Mouse (Mus musculus) neural tube, embryonic 14.5 days (tissue): ENCODE results near the gene Olfr690. TPM values are rescaled to one million over a fixed set of nuclear protein-coding genes. Genes with fewer than 3 reads are reported as not detected.
"Not testable (repeated sequence)": the region's sequence is repeated elsewhere in the genome, so short reads cannot be mapped to it uniquely, and the experiment has no call there.

Experiments
- ATAC-seq: fragments of 200-750 bp; cut with Nextera tagmentation; 2 replicates; pipeline ENCODE4 v1.8.0; 2017; ENCODE audit warnings: low read depth, mild to moderate bottlenecking, moderate TSS enrichment, moderate library complexity
- H3K27ac ChIP-seq: fragments of 300-500 bp; sonication (generic); 2 replicates; pipeline ENCODE4 v1.5.1; 2014; ENCODE audit warnings: low read depth, mild to moderate bottlenecking, control low read depth, low read length, moderate library complexity, mixed read lengths
- H3K27me3 ChIP-seq: fragments of 300-500 bp; sonication (generic); 2 replicates; pipeline ENCODE4 v1.6.1; 2014; ENCODE audit warnings: low read length; ENCODE audit not compliant: control insufficient read depth, insufficient read depth
- H3K36me3 ChIP-seq: fragments of 300-500 bp; sonication (generic); 2 replicates; pipeline ENCODE4 v1.6.1; 2014; ENCODE audit warnings: low read length, mixed read lengths; ENCODE audit not compliant: control insufficient read depth, insufficient read depth
- H3K4me1 ChIP-seq: fragments of 300-500 bp; sonication (generic); 2 replicates; pipeline ENCODE4 v1.6.1; 2014; ENCODE audit warnings: low read length; ENCODE audit not compliant: control insufficient read depth, insufficient read depth
- H3K4me2 ChIP-seq: fragments of 300-500 bp; sonication (generic); 2 replicates; pipeline ENCODE4 v1.6.1; 2014; ENCODE audit warnings: mild to moderate bottlenecking, low read depth, low read length, control low read depth
- H3K4me3 ChIP-seq: fragments of 300-500 bp; sonication (generic); 2 replicates; pipeline ENCODE4 v1.5.1; 2014; ENCODE audit warnings: low read depth, low read length, control low read depth, mixed read lengths
- H3K9ac ChIP-seq: fragments of 300-500 bp; sonication (generic); replicated peaks from 2 replicates; pipeline ENCODE4 v1.6.1; 2014; ENCODE audit warnings: low read depth, mild to moderate bottlenecking, control low read depth, low read length, mixed read lengths
- H3K9me3 ChIP-seq: fragments of 300-500 bp; sonication (generic); 2 replicates; pipeline ENCODE4 v1.6.1; 2016; ENCODE audit warnings: low read length; ENCODE audit not compliant: control insufficient read depth
- WGBS: fragments of 180-500 bp; shearing (Covaris S2); extraction: QIAGEN DNeasy Blood & Tissue Kit; methylation state at CpG from one replicate; pipeline ENCODE4 v1.1.7; 2014; 5-methylcytosine and 5-hydroxymethylcytosine counted together
- polyA plus RNA-seq: library from polyadenylated mRNA; unstranded; fragments of >200 nt; fragmentation: Nextera tagmentation; extraction: Ambion mirVana; gene quantifications from 2 replicates; pipeline ENCODE4 v1.2.1, GENCODE M21; 2014

Gene Olfr690
- polyA plus RNA-seq, 1 experiment from 2014 or later, result not detected

GRCm38 (mm10) chr7:105361713-105362112, 27.8 kb upstream of the Olfr690 start:
- H3K4me3 ChIP-seq, result no peak overlapping the region
- WGBS, result 84% methylated on average over 2 of the region's 2 CpGs
- no peak overlapping the region for H3K4me2 ChIP-seq
- no peaks in the 10 kb centered on the region for H3K4me1 ChIP-seq
- H3K9ac ChIP-seq, result no peak overlapping the region
- H3K27ac ChIP-seq, result no peak overlapping the region
- H3K36me3 ChIP-seq, result no peaks in the 10 kb centered on the region
- no peaks in the 10 kb centered on the region for H3K9me3 ChIP-seq
- no peaks in the 10 kb centered on the region for H3K27me3 ChIP-seq
- no peak for ATAC-seq

- H3K4me3 ChIP-seq, H3K27ac ChIP-seq, H3K9me3 ChIP-seq, H3K4me1 ChIP-seq, H3K27me3 ChIP-seq, H3K4me2 ChIP-seq, H3K36me3 ChIP-seq, H3K9ac ChIP-seq: not testable (repeated sequence)
- WGBS, result 100% methylated on average over 1 of the region's 2 CpGs
- peak; percentile 75 for ATAC-seq
These were observed 22.6 kb upstream of the Olfr690 start for GRCm38 (mm10) chr7:105356487-105356886.

- H3K4me2 ChIP-seq, H3K9me3 ChIP-seq, H3K36me3 ChIP-seq, ATAC-seq, H3K27me3 ChIP-seq, H3K4me3 ChIP-seq, H3K9ac ChIP-seq, H3K4me1 ChIP-seq, H3K27ac ChIP-seq: not testable (repeated sequence)
- WGBS, result no CpG with 5 or more reads among the region's 5 CpGs
These were observed 22.2 kb upstream of the Olfr690 start for GRCm38 (mm10) chr7:105356064-105356463.

GRCm38 (mm10) chr7:105342752-105343151, 8.8 kb upstream of the Olfr690 start:
- H3K4me2 ChIP-seq, result no peak overlapping the region
- H3K27ac ChIP-seq, result no peak overlapping the region
- no peak overlapping the region for H3K9ac ChIP-seq
- ATAC-seq, result no peak
- 82% methylated on average over 2 of the region's 2 CpGs for WGBS
- no peaks in the 10 kb centered on the region for H3K27me3 ChIP-seq
- no peak overlapping the region for H3K4me3 ChIP-seq
- H3K36me3 ChIP-seq, result no peaks in the 10 kb centered on the region
- H3K4me1 ChIP-seq, result no peaks in the 10 kb centered on the region
- H3K9me3 ChIP-seq, result no peaks in the 10 kb centered on the region

GRCm38 (mm10) chr7:105342170-105342569, 8.3 kb upstream of the Olfr690 start, which contains the start of gene Olfr691:
Gene Olfr691, minus strand, starts transcription at chr7:105342270.
- Histone ChIP-seq H3K4me3 (no peak within 1 kb of the TSS), H3K9ac (no peak within 1 kb of the TSS), H3K27ac (no peak within 1 kb of the TSS), H3K4me1 (no peaks in the 10 kb centered on the region), H3K36me3 (no peaks in the 10 kb centered on the region), H3K9me3 (no peaks in the 10 kb centered on the region), H3K4me2 (no peak within 1 kb of the TSS), H3K27me3 (no peaks in the 10 kb centered on the region)
- ATAC-seq, result no peak
- 54% methylated on average over 1 of the region's 1 CpGs for WGBS

- Histone ChIP-seq H3K27me3 (no peaks in the 10 kb centered on the region), H3K4me2 (no peak overlapping the region), H3K27ac (no peak overlapping the region), H3K36me3 (no peaks in the 10 kb centered on the region), H3K4me1 (no peaks in the 10 kb centered on the region), H3K9ac (no peak overlapping the region), H3K9me3 (no peaks in the 10 kb centered on the region), H3K4me3 (no peak overlapping the region)
- ATAC-seq, result no peak
- 76% methylated on average over 2 of the region's 2 CpGs for WGBS
These were observed 8.6 kb downstream of the Olfr690 start for GRCm38 (mm10) chr7:105325302-105325701.

GRCm38 (mm10) chr7:105310865-105311264, 23.0 kb downstream of the Olfr690 start, which contains the start of gene Olfr689:
Gene Olfr689, plus strand, starts transcription at chr7:105311165.
- Histone ChIP-seq H3K27me3 (no peaks in the 10 kb centered on the region), H3K4me3 (no peak within 1 kb of the TSS), H3K9me3 (no peaks in the 10 kb centered on the region), H3K4me2 (no peak within 1 kb of the TSS), H3K9ac (no peak within 1 kb of the TSS), H3K36me3 (no peaks in the 10 kb centered on the region), H3K4me1 (no peaks in the 10 kb centered on the region), H3K27ac (no peak within 1 kb of the TSS)
- ATAC-seq, result no peak
- WGBS, result 82% methylated on average over 1 of the region's 1 CpGs

- Histone ChIP-seq H3K36me3 (no peaks in the 10 kb centered on the region), H3K4me3 (no peak overlapping the region), H3K9ac (no peak overlapping the region), H3K9me3 (no peaks in the 10 kb centered on the region), H3K4me2 (no peak overlapping the region), H3K27ac (no peak overlapping the region), H3K4me1 (no peaks in the 10 kb centered on the region), H3K27me3 (no peaks in the 10 kb centered on the region)
- no peak for ATAC-seq
These were observed 43.9 kb downstream of the Olfr690 start for GRCm38 (mm10) chr7:105290051-105290450.

GRCm38 (mm10) chr7:105287795-105288194, 46.1 kb downstream of the Olfr690 start, which contains the start of gene Olfr688:
Gene Olfr688, plus strand, starts transcription at chr7:105288095.
- Histone ChIP-seq H3K36me3 (no peaks in the 10 kb centered on the region), H3K4me1 (no peaks in the 10 kb centered on the region), H3K27me3 (no peaks in the 10 kb centered on the region), H3K4me3 (no peak within 1 kb of the TSS), H3K27ac (no peak within 1 kb of the TSS), H3K4me2 (no peak within 1 kb of the TSS), H3K9ac (no peak within 1 kb of the TSS), H3K9me3 (no peaks in the 10 kb centered on the region)
- 82% methylated on average over 6 of the region's 6 CpGs for WGBS
- ATAC-seq, result no peak
